Mouse (Mus musculus): ENCODE results near the gene Hsf2bp. TPM values are rescaled to one million over a fixed set of nuclear protein-coding genes. Genes with fewer than 3 reads are reported as not detected.

Hsf2bp gene
- total RNA-seq, 2 experiments from 2014 or later = 0.72 to 1.8 TPM

GRCm38 (mm10) chr17:31912881-31913662 lies 123.1 kb downstream of the Hsf2bp start:
- DNase-seq (ENCODE audit: low spot score in 2 of 2) = no peak

- no peak for DNase-seq (ENCODE audit: low spot score in 2 of 2)
Measured at GRCm38 (mm10) chr17:31912387-31912786, 123.8 kb downstream of the Hsf2bp start.

- no peak for DNase-seq (ENCODE audit: low spot score in 2 of 2)
Measured at GRCm38 (mm10) chr17:31908966-31909365, 127.2 kb downstream of the Hsf2bp start.

GRCm38 (mm10) chr17:31906441-31906840 lies 129.7 kb downstream of the Hsf2bp start:
- DNase-seq (ENCODE audit: low spot score in 2 of 2) = no peak

- DNase-seq (ENCODE audit: low spot score in 2 of 2) = no peak
Measured at GRCm38 (mm10) chr17:31905791-31906211, 130.3 kb downstream of the Hsf2bp start.

- DNase-seq (ENCODE audit: low spot score in 2 of 2) = no peak
Measured at GRCm38 (mm10) chr17:31905201-31905790, 130.9 kb downstream of the Hsf2bp start.

- no peak for DNase-seq (ENCODE audit: low spot score in 2 of 2)
Measured at GRCm38 (mm10) chr17:31904036-31904435, 132.1 kb downstream of the Hsf2bp start.

GRCm38 (mm10) chr17:31902630-31903198 lies 133.4 kb downstream of the Hsf2bp start:
- no peak for DNase-seq (ENCODE audit: low spot score in 2 of 2)

GRCm38 (mm10) chr17:31901461-31902204 lies 134.5 kb downstream of the Hsf2bp start:
- no peak for DNase-seq (ENCODE audit: low spot score in 2 of 2)

GRCm38 (mm10) chr17:31898941-31899340 lies 137.2 kb downstream of the Hsf2bp start:
- no peak for DNase-seq (ENCODE audit: low spot score in 2 of 2)

- no peak for DNase-seq (ENCODE audit: low spot score in 2 of 2)
Measured at GRCm38 (mm10) chr17:31897186-31897793, 138.9 kb downstream of the Hsf2bp start.

GRCm38 (mm10) chr17:31896751-31897150 lies 139.4 kb downstream of the Hsf2bp start:
- no peak for DNase-seq (ENCODE audit: low spot score in 2 of 2)

GRCm38 (mm10) chr17:31896311-31896710 lies 139.8 kb downstream of the Hsf2bp start:
- no peak for DNase-seq (ENCODE audit: low spot score in 2 of 2)

Other genes with a start within 250 kb of the Hsf2bp start
- gene Sik1, start 180.5 kb downstream of the Hsf2bp start, total RNA-seq (2021) = 10 to 100 TPM; 28.3 to 37.8 TPM
- gene Rrp1b, start 249 bp downstream of the Hsf2bp start, total RNA-seq (2021) = 10 to 100 TPM; 19.5 to 19.7 TPM
- gene Notch3, start 130.5 kb upstream of the Hsf2bp start, total RNA-seq (2021) = 1 to 10 TPM; 5.3 to 6.7 TPM
- gene Ephx3, start 153.2 kb upstream of the Hsf2bp start, total RNA-seq (2021) = under 1 TPM; 0.23 to 0.42 TPM
- gene Brd4, start 248.4 kb upstream of the Hsf2bp start, total RNA-seq (2021) = 100 to 1,000 TPM; 107 to 108 TPM